8 mouse cellular contexts compared by ENCODE assay signal in the genomic region with DNA sequence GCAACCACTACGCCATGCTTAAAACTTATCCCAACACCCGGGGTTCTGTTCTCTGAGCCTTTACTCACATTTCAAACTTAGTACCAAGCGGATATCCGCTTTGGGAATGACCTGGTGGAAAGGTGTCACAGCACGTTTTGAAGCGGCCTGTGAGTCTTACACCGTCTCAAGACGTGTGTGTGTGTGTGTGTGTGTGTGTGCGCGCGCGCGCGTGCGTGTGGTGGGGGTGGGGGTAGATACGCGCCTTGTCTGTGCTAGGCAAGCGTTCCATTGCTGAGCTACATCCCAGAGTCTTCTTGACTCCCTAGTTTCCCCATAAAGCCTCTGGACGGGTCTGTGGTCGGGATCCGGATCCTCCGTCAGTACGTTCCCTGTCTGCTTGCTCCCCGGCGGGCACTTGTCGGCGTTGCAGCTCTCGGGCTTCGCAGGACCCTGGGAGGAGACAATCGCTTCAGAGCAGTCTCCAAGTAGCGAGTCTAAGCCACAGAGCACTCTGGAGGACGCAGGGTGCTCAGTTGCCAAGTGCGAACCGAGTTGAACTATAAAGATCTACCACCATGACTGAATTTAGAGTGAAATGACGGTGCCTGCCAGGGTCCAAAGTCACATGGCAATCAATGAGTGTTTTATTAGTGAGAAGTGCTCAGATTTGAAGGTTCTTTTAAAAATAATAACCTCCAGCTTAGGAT. TPM values are rescaled to one million over a fixed set of nuclear protein-coding genes. Genes with fewer than 3 reads are reported as not detected.
DNase-seq lines count a peak whose midpoint lies in the region; ATAC-seq and TF ChIP-seq lines count a peak whose summit lies in the region.

No protein-coding gene starts in this region.

- peaks cover 23 to 35% of the 10 kb centered on the region in 2 experiments for H3K4me1 ChIP-seq in heart, embryonic 14.5 days (ENCODE audit: control insufficient read depth in 2 of 2, insufficient read depth in 2 of 2, low read length in 2 of 2)
- H3K4me1 ChIP-seq in lung, adult 2 months (ENCODE audit: control insufficient read depth, insufficient read depth, low read length), result peaks cover 22% of the 10 kb centered on the region
- peaks cover 21% of the 10 kb centered on the region for H3K4me1 ChIP-seq in olfactory bulb, adult 2 months (ENCODE audit: control insufficient read depth, insufficient read depth, low read length)

- H3K9me3 ChIP-seq in heart, embryonic 14.5 days (ENCODE audit: control insufficient read depth, low read length), result no peaks in the 10 kb centered on the region

- H3K36me3 ChIP-seq in C2C12 (ENCODE audit: control insufficient read depth, insufficient read depth), result peaks cover 31% of the 10 kb centered on the region
- H3K36me3 ChIP-seq in heart, embryonic 14.5 days (ENCODE audit: control insufficient read depth, insufficient read depth, low read length), result peaks cover 28% of the 10 kb centered on the region

- H3K9ac ChIP-seq in heart, embryonic 14.5 days (ENCODE audit: low read length), result peak overlapping the region; percentile 93

- peak overlapping the region; percentile 81 for H3ac ChIP-seq in C2C12 (ENCODE audit: control insufficient read depth, insufficient read length, low read depth)

- no peak for TF ChIP-seq CTCF in C2C12 (IDR thresholded peaks at IDR 0.05; ENCODE audit: control insufficient read depth, insufficient read depth, insufficient read length)
- no peak for TF ChIP-seq CTCF in lung, adult 2 months (IDR thresholded peaks at IDR 0.05; ENCODE audit: insufficient read depth, low read length)
- no peak for TF ChIP-seq CTCF in olfactory bulb, adult 2 months (IDR thresholded peaks at IDR 0.05; ENCODE audit: insufficient read depth, low read depth, low read length)

- ATAC-seq in heart, embryonic 14.5 days (ENCODE audit: insufficient number of reproducible peaks, insufficient read depth, low FRiP score, low read depth), result 0 out of 2 replicates have a peak, but pooled peaks have one; percentile 8

- under 1% methylated on average over 35 of the region's 35 CpGs for WGBS in heart, embryonic 14.5 days
- WGBS in lung, adult 2 months, result under 1% methylated on average over 35 of the region's 35 CpGs
- under 1% methylated on average over 35 of the region's 35 CpGs for WGBS in olfactory bulb, adult 2 months

- peak; percentile 53; the same call in 1 of the 2 replicates for TF ChIP-seq POLR2A in lung, adult 2 months (IDR thresholded peaks at IDR 0.05; ENCODE audit: borderline replicate concordance, extremely low read depth, low read depth, low read length)
- TF ChIP-seq POLR2A in olfactory bulb, adult 2 months (IDR thresholded peaks at IDR 0.05; ENCODE audit: insufficient read depth, low read depth, low read length), result peak; percentile 16; the same call in 1 of the 2 replicates

- H3K27ac ChIP-seq in heart, embryonic 14.5 days (replicated peaks in 1 of 2; ENCODE audit: control insufficient read depth in 1 of 2, insufficient read depth in 1 of 2, low read depth in 2 of 2, low read length in 2 of 2), result peak overlapping the region; percentile 100
- peak overlapping the region; percentile 87 for H3K27ac ChIP-seq in olfactory bulb, adult 2 months (ENCODE audit: insufficient read depth, low read depth, low read length)

- peak overlapping the region; percentile 97 for H3K4me2 ChIP-seq in heart, embryonic 14.5 days (ENCODE audit: low read length)

- peaks cover 32% of the 10 kb centered on the region for H3K79me3 ChIP-seq in C2C12 (ENCODE audit: low read depth)

- H3K79me2 ChIP-seq in C2C12 (ENCODE audit: control insufficient read depth, insufficient read depth), result peaks cover 33% of the 10 kb centered on the region

- DNase-seq in ZHBTc4 (ENCODE audit: low read depth, low spot score), result peak; percentile 73
- peak; percentile 83 for DNase-seq in embryo, embryonic 11 days
- peak; percentile 77 for DNase-seq in kidney, postnatal 14 days
- peak; percentile 70 for DNase-seq in lung, adult 2 months
- peak; percentile 56 for DNase-seq in urinary bladder, postnatal 25 days (ENCODE audit: low spot score)

- H3K27me3 ChIP-seq in C2C12 (ENCODE audit: control insufficient read depth, insufficient read depth, insufficient read length), result no peaks in the 10 kb centered on the region
- H3K27me3 ChIP-seq in heart, embryonic 14.5 days (ENCODE audit: control insufficient read depth, insufficient read depth, low read length), result no peaks in the 10 kb centered on the region

- peak overlapping the region; percentile 52 for H3K4me3 ChIP-seq in C2C12 (ENCODE audit: insufficient read depth, poor library complexity, severe bottlenecking)
- H3K4me3 ChIP-seq in heart, embryonic 14.5 days (ENCODE audit: control insufficient read depth in 1 of 2, insufficient read depth in 1 of 2, low read depth in 1 of 2, low read length in 2 of 2), result peak overlapping the region; percentile 68 to 71
- H3K4me3 ChIP-seq in lung, adult 2 months (replicated peaks; ENCODE audit: extremely low read depth, low read depth, low read length), result peak overlapping the region; percentile 90
- H3K4me3 ChIP-seq in olfactory bulb, adult 2 months (ENCODE audit: insufficient read depth, low read depth, low read length), result peak overlapping the region; percentile 73

TF ChIP-seq in C2C12, 6 proteins besides CTCF, POLR2A, EP300 and RAD21:
- TF ChIP-seq CEBPB (IDR thresholded peaks at IDR 0.05; ENCODE audit: low read depth) (no peak), MAX (IDR thresholded peaks at IDR 0.05) (no peak), FOSL1 (IDR thresholded peaks at IDR 0.05; ENCODE audit: insufficient read depth, low read length, poor library complexity, severe bottlenecking) (no peak), USF1 (IDR thresholded peaks at IDR 0.05; ENCODE audit: low read depth) (no peak), MYOD1 (IDR thresholded peaks at IDR 0.05; ENCODE audit: control insufficient read depth, insufficient read length, low read depth) (no peak), MYOG (IDR thresholded peaks at IDR 0.05; ENCODE audit: control insufficient read depth, extremely low read depth, insufficient read length) (no peak)

RNA-seq across cellular contexts. Expression of a gene that starts 1.2 kb away (rescaled TPM):
- 303 TPM for polyA plus RNA-seq in C2C12 (2012; fragmentation: generic; extraction: Trizol)
- 151 and 155 TPM in 2 replicates for polyA plus RNA-seq in heart, embryonic 14.5 days (2014; fragmentation: Nextera tagmentation; extraction: Ambion mirVana)
- 166 and 244 TPM in 2 replicates for polyA plus RNA-seq in lung, adult 2 months (2012; rRNA removed)
- polyA plus RNA-seq in olfactory bulb, adult 2 months (2012; ENCODE audit: insufficient read depth, insufficient read length, low replicate concordance, missing spikeins), result 179 and 465 TPM in 2 replicates

RNA-seq across cellular contexts. Expression of a gene that starts 15.5 kb away (rescaled TPM):
- 106 TPM for polyA plus RNA-seq in C2C12 (2012; fragmentation: generic; extraction: Trizol)
- 252 and 254 TPM in 2 replicates for polyA plus RNA-seq in heart, embryonic 14.5 days (2014; fragmentation: Nextera tagmentation; extraction: Ambion mirVana)
- polyA plus RNA-seq in lung, adult 2 months (2012; rRNA removed), result 201 and 250 TPM in 2 replicates
- polyA plus RNA-seq in olfactory bulb, adult 2 months (2012; ENCODE audit: insufficient read depth, insufficient read length, low replicate concordance, missing spikeins), result not detected in 2 replicates

RNA-seq across cellular contexts. Expression of a gene that starts 20.8 kb away (rescaled TPM):
- polyA plus RNA-seq in C2C12 (2012; fragmentation: generic; extraction: Trizol), result 0.09 TPM
- polyA plus RNA-seq in heart, embryonic 14.5 days (2014; fragmentation: Nextera tagmentation; extraction: Ambion mirVana), result 2.1 and 3.7 TPM in 2 replicates
- polyA plus RNA-seq in lung, adult 2 months (2012; rRNA removed), result 11.2 and 14.5 TPM in 2 replicates
- not detected in 2 replicates for polyA plus RNA-seq in olfactory bulb, adult 2 months (2012; ENCODE audit: insufficient read depth, insufficient read length, low replicate concordance, missing spikeins)

RNA-seq across cellular contexts. Expression of a gene that starts 24.1 kb away (rescaled TPM):
- 0.25 TPM for polyA plus RNA-seq in C2C12 (2012; fragmentation: generic; extraction: Trizol)
- polyA plus RNA-seq in heart, embryonic 14.5 days (2014; fragmentation: Nextera tagmentation; extraction: Ambion mirVana), result 4.7 and 4.8 TPM in 2 replicates
- polyA plus RNA-seq in lung, adult 2 months (2012; rRNA removed), result 19.0 and 25.5 TPM in 2 replicates
- not detected in 2 replicates for polyA plus RNA-seq in olfactory bulb, adult 2 months (2012; ENCODE audit: insufficient read depth, insufficient read length, low replicate concordance, missing spikeins)

RNA-seq across cellular contexts. Expression of a gene that starts 42.2 kb away (rescaled TPM):
- polyA plus RNA-seq in C2C12 (2012; fragmentation: generic; extraction: Trizol), result 45.1 TPM
- 25.7 and 29.5 TPM in 2 replicates for polyA plus RNA-seq in heart, embryonic 14.5 days (2014; fragmentation: Nextera tagmentation; extraction: Ambion mirVana)
- 48.5 and 49.2 TPM in 2 replicates for polyA plus RNA-seq in lung, adult 2 months (2012; rRNA removed)
- polyA plus RNA-seq in olfactory bulb, adult 2 months (2012; ENCODE audit: insufficient read depth, insufficient read length, low replicate concordance, missing spikeins), result not detected in 2 replicates

Comparison
In these comparisons a context has a peak if more than half of its experiments do, and no peak if none do; other contexts are left out.
1. Peak in every context shown above with its lines: DNase-seq, ATAC-seq, H3K4me3 ChIP-seq and H3K27ac ChIP-seq.
2. RNA of a gene that starts 15.5 kb away (polyA plus RNA-seq): 252 to 254 TPM in heart, embryonic 14.5 days, 201 to 250 TPM in lung, adult 2 months and 106 TPM in C2C12 (single experiment); not detected in olfactory bulb, adult 2 months; every median in the first group is over 100 times any median in the second.